15 mouse cellular contexts compared by ENCODE assay signal in the genomic region with DNA sequence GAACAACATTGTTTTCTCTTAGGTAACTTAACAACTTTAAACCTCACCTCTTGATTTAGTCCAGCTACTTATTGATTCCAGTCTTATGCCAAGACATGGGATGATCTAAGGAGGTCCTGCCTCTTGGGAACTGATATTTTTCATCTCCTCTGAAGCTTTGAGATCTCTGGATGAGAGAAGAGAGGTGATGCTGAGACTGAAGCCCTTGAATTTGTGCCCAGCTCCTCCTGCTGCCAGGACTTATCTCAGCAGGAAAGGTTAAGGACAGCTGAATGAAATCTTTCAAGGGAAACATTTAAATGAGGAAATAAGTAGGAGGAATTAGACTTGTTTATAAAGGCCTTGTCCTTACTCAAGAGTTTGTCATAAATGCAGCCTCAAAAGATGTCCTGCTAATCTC.
"Had no signal": no experiment of that assay in that cellular context is flagged by ENCODE, and none has a peak within 500 bp of the region (broad histone marks: within the 10 kb centered on the region; RNA-seq: fewer than 3 reads in every experiment).

No protein-coding gene starts in this region.

- H3K27me3 ChIP-seq: limb, embryonic 12.5 days; limb, embryonic 15.5 days; liver, embryonic 13.5 days; midbrain, embryonic 12.5 days; midbrain, embryonic 15.5 days; neural tube, embryonic 12.5 days; neural tube, embryonic 15.5 days had no signal

- H3K9me3 ChIP-seq: limb, embryonic 12.5 days; limb, embryonic 15.5 days; liver, embryonic 13.5 days; midbrain, embryonic 12.5 days; midbrain, embryonic 15.5 days; neural tube, embryonic 12.5 days; neural tube, embryonic 15.5 days had no signal

- DNase-seq: kidney, adult 9 months; kidney, postnatal 14 days; kidney, postnatal 4 days; left cerebral cortex, postnatal 4 days; liver, embryonic 13.5 days; lung, adult 2 months; thymus, postnatal 25 days had no signal

- H3K9ac ChIP-seq: limb, embryonic 12.5 days; limb, embryonic 15.5 days; liver, embryonic 13.5 days; midbrain, embryonic 12.5 days; midbrain, embryonic 15.5 days; neural tube, embryonic 12.5 days; neural tube, embryonic 15.5 days had no signal

- H3K4me3 ChIP-seq: limb, embryonic 12.5 days; limb, embryonic 15.5 days; liver, embryonic 13.5 days; midbrain, embryonic 12.5 days; midbrain, embryonic 15.5 days; neural tube, embryonic 12.5 days; neural tube, embryonic 15.5 days had no signal

- ATAC-seq: midbrain, embryonic 15.5 days had no signal

- H3K4me1 ChIP-seq: limb, embryonic 12.5 days; limb, embryonic 15.5 days; liver, embryonic 13.5 days; midbrain, embryonic 12.5 days; midbrain, embryonic 15.5 days; neural tube, embryonic 12.5 days; neural tube, embryonic 15.5 days had no signal

- H3K27ac ChIP-seq: limb, embryonic 12.5 days; limb, embryonic 15.5 days; liver, embryonic 13.5 days; macrophage; midbrain, embryonic 12.5 days; midbrain, embryonic 15.5 days; neural tube, embryonic 12.5 days; neural tube, embryonic 15.5 days; stomach, postnatal 0 days had no signal

- H3K36me3 ChIP-seq: limb, embryonic 12.5 days; limb, embryonic 15.5 days; liver, embryonic 13.5 days; midbrain, embryonic 12.5 days; midbrain, embryonic 15.5 days; neural tube, embryonic 12.5 days; neural tube, embryonic 15.5 days had no signal

- H3K4me2 ChIP-seq: limb, embryonic 12.5 days; limb, embryonic 15.5 days; liver, embryonic 13.5 days; midbrain, embryonic 12.5 days; midbrain, embryonic 15.5 days; neural tube, embryonic 12.5 days; neural tube, embryonic 15.5 days had no signal
